Comparison of ENCODE assay signal across 1 mouse cellular context in the genomic region with DNA sequence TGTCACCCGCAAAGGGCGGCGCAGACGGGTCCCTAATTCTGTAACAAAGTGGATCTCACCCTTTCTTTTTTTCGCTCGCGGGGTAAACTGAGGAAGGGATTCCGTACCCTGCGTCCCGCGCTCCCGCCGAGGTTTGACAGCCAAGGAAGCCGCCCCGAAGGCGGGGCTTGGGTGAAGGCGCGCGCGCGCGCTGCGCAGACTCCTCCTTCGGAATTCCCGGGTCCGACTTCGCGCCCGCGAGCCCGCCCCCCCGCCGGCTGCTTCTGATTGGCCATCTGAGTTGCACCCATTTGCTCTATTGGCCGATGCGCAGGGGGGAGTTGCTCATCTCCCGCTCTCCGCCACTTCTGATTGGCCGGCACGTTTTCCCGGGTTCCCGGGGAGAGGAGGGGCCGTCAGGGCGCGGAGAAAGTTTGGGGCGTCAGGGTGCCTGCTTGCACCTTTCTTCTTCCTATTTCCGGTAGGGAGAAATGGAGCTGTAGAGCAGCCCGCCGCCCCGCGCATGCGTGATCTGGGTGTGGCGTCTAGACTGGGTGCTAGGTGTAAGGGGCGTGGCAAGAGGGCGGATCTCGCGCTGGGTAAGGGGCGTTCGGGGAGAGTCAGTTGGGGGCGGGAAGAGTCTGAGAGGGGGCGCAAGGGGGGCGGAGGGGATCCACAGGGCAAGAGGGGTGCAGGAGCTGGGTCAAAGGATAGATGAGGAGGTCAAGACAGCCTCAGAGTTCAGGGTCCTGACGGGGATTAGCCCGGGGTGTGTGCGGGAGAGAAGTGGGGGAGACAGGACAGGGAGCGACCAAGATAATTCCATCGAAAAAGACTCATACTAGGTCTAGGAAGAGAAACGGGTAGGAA.
TF ChIP-seq lines count a peak whose summit lies in the region.

A gene (minus strand): TSS at position 173 of the 849 bp plus-strand sequence.
A gene (plus strand): TSS at position 449 of the 849 bp plus-strand sequence.

TF ChIP-seq in MEL, 35 proteins besides CTCF, POLR2A, EP300 and RAD21 (continued from another document):
- TF ChIP-seq UBTF (IDR thresholded peaks at IDR 0.05; ENCODE audit: borderline replicate concordance, insufficient read depth, low read depth, low read length) = no peak
